Mouse (Mus musculus): ENCODE results near the gene Mavs. TPM values are rescaled to one million over a fixed set of nuclear protein-coding genes. Genes with fewer than 3 reads are reported as not detected.
A peak's percentile ranks its signal among the peaks of the same experiment; 100 is the strongest.
"Not testable (repeated sequence)": the region's sequence is repeated elsewhere in the genome, so short reads cannot be mapped to it uniquely, and the experiment has no call there.

Mavs gene
- polyA plus RNA-seq, 1 experiment from 2014 or later, result 19.1 TPM

DNA sequence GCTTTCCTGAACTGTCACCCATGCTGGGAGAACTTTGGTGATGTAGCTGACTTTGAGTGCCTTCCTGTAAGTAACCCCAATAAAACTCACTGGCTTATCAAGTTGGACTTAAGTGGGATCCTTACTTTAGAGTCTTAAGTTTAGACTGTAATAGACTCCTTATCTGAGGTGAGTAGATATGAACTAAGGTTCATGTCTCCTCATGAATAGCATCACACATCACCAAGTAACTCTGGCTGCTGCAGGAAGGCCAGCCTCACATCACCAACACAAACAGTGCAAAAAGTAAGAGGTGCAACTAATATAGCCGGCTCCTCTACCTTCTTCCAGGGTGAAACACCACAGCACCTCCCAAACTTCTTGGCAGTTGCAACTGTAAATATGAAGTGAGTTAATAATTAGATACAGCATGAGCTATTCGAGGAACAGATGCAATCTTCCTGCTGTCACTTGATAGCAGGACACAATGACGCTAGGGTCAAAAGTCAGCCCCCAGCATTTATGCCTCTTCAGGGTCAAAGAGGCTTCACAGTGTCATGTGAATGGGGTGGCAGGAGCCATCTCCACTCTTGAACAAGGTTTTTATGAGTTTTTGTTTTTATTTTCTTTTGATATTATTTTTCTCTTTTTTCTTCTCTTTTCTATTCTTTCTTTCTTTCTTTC, 11.9 kb upstream of the Mavs start:
- 71% methylated on average over 3 of the region's 3 CpGs for WGBS
- DNase-seq (ENCODE audit: low spot score) (no peak), ATAC-seq (replicated peaks; ENCODE audit: low FRiP score, low TSS enrichment, low read depth) (no peak)
- no peak overlapping the region for H3K27ac ChIP-seq (ENCODE audit: low read depth)
- no peaks in the 10 kb centered on the region for H3K9me3 ChIP-seq (ENCODE audit: control insufficient read depth, low read length)
- H3K4me3 ChIP-seq (ENCODE audit: low read depth, low read length), result no peak overlapping the region
- H3K4me2 ChIP-seq (ENCODE audit: low read length), result no peak overlapping the region
- H3K9ac ChIP-seq (ENCODE audit: low read length), result no peak overlapping the region
- H3K36me3 ChIP-seq (ENCODE audit: control insufficient read depth, insufficient read depth, low read length), result no peaks in the 10 kb centered on the region
- no peaks in the 10 kb centered on the region for H3K4me1 ChIP-seq (replicated peaks; ENCODE audit: control insufficient read depth, insufficient read depth, low read length)
- H3K27me3 ChIP-seq (replicated peaks; ENCODE audit: control insufficient read depth, insufficient read depth, low read length), result no peaks in the 10 kb centered on the region

DNA sequence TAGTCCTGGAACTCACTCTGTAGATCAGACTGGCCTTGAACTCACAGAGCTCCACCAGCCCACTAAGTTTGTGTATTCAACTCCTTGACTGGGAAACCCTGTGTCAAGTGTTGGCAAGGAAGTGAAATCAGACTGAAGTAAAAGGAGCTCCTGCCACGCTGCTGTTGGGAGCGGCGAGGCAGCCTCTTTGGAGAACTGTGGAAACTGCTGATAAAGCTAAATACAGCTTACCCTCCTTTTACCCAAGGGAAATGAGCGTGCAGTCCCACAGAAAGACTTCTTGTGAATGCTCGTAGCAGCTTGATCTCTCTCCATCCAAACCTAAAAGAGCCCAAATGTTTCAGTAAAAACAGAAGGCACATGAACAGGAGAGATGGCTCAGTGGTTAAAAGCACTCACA, 11.3 kb upstream of the Mavs start:
- 60% methylated on average over 5 of the region's 5 CpGs for WGBS
- H3K4me1 ChIP-seq (replicated peaks; ENCODE audit: control insufficient read depth, insufficient read depth, low read length), result no peaks in the 10 kb centered on the region
- ATAC-seq (replicated peaks; ENCODE audit: low FRiP score, low TSS enrichment, low read depth) (no peak), DNase-seq (ENCODE audit: low spot score) (no peak)
- H3K27me3 ChIP-seq (replicated peaks; ENCODE audit: control insufficient read depth, insufficient read depth, low read length), result no peaks in the 10 kb centered on the region
- H3K36me3 ChIP-seq (ENCODE audit: control insufficient read depth, insufficient read depth, low read length), result no peaks in the 10 kb centered on the region
- H3K9ac ChIP-seq (ENCODE audit: low read length), result no peak overlapping the region
- no peaks in the 10 kb centered on the region for H3K9me3 ChIP-seq (ENCODE audit: control insufficient read depth, low read length)
- no peak overlapping the region for H3K4me2 ChIP-seq (ENCODE audit: low read length)
- H3K27ac ChIP-seq (ENCODE audit: low read depth), result no peak overlapping the region
- no peak overlapping the region for H3K4me3 ChIP-seq (ENCODE audit: low read depth, low read length)

DNA sequence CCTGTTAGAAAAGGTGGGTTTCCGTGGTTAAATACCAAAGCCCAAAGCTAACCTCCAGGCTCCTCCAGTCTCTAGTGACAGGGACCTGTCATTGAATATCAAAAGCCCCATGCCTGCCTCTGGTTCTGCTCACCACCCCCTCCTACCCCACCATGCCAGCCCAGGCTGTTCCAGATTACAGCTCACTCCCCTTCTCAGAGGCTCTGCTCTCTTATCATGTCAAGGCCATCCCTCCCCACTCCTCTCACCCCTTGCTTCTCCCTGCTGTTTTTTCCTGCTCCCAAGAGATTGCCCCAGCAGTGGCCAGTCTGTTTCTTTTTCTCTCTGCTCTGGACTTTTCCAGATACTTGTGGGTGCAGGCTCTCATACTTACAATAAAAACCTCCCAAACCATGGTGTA, 10.3 kb upstream of the Mavs start:
- H3K36me3 ChIP-seq (ENCODE audit: control insufficient read depth, insufficient read depth, low read length), result no peaks in the 10 kb centered on the region
- DNase-seq (ENCODE audit: low spot score), result no peak
- WGBS, result 71% methylated on average over 1 of the region's 1 CpGs
- no peak overlapping the region for H3K4me2 ChIP-seq (ENCODE audit: low read length)
- no peak overlapping the region for H3K27ac ChIP-seq (ENCODE audit: low read depth)
- no peaks in the 10 kb centered on the region for H3K27me3 ChIP-seq (replicated peaks; ENCODE audit: control insufficient read depth, insufficient read depth, low read length)
- no peak for ATAC-seq (replicated peaks; ENCODE audit: low FRiP score, low TSS enrichment, low read depth)
- H3K4me3 ChIP-seq (ENCODE audit: low read depth, low read length), result no peak overlapping the region
- H3K9me3 ChIP-seq (ENCODE audit: control insufficient read depth, low read length), result no peaks in the 10 kb centered on the region
- no peak overlapping the region for H3K9ac ChIP-seq (ENCODE audit: low read length)
- H3K4me1 ChIP-seq (replicated peaks; ENCODE audit: control insufficient read depth, insufficient read depth, low read length), result no peaks in the 10 kb centered on the region

DNA sequence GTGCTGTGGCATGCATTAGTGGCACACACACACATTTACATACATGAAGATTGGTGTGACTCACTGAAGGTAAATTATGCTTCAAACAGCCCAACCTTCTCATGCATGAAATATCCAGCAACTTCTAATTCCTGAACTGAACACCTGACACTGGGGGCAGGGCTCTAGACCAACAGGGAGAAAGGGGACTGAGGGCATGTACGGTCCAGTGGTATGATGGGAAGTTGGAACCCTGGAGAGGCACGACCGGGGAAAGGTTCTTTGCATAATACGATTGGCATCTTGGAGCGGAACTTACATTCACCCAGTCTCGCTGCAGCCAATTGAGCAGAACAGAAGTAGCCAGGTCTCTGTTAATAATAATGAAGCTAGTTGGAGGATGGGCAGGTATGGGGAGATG, 8.7 kb upstream of the Mavs start:
- WGBS, result 91% methylated on average over 6 of the region's 6 CpGs
- no peak for ATAC-seq (replicated peaks; ENCODE audit: low FRiP score, low TSS enrichment, low read depth)
- no peaks in the 10 kb centered on the region for H3K27me3 ChIP-seq (replicated peaks; ENCODE audit: control insufficient read depth, insufficient read depth, low read length)
- H3K27ac ChIP-seq (ENCODE audit: low read depth), result no peak overlapping the region
- no peak for DNase-seq (ENCODE audit: low spot score)
- H3K4me3 ChIP-seq (ENCODE audit: low read depth, low read length), result no peak overlapping the region
- H3K36me3 ChIP-seq (ENCODE audit: control insufficient read depth, insufficient read depth, low read length), result no peaks in the 10 kb centered on the region
- no peaks in the 10 kb centered on the region for H3K9me3 ChIP-seq (ENCODE audit: control insufficient read depth, low read length)
- no peaks in the 10 kb centered on the region for H3K4me1 ChIP-seq (replicated peaks; ENCODE audit: control insufficient read depth, insufficient read depth, low read length)
- no peak overlapping the region for H3K9ac ChIP-seq (ENCODE audit: low read length)
- H3K4me2 ChIP-seq (ENCODE audit: low read length), result no peak overlapping the region

DNA sequence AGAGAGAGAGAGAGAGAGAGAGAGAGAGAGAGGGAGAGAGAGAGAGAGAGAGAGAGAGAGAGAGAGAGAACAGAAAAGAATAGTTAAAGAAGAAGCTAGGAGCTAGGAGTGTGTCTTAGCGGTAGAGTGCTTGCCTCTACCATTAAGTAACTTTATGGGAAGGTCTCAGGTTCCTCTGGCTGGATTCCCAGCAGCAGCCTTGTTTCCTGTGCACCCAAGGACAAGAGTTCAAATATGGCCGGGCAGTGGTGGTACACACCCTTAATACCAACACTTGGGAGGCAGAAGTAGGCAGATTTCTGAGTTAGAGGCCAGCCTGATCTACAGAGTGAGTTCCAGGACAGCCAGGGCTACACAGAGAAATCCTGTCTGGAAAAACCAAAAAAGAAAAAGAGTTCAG, 7.2 kb upstream of the Mavs start:
- H3K9ac ChIP-seq (ENCODE audit: low read length); DNase-seq (ENCODE audit: low spot score); H3K4me3 ChIP-seq (ENCODE audit: low read depth, low read length); H3K27me3 ChIP-seq (replicated peaks; ENCODE audit: control insufficient read depth, insufficient read depth, low read length); H3K4me1 ChIP-seq (replicated peaks; ENCODE audit: control insufficient read depth, insufficient read depth, low read length); H3K9me3 ChIP-seq (ENCODE audit: control insufficient read depth, low read length); H3K36me3 ChIP-seq (ENCODE audit: control insufficient read depth, insufficient read depth, low read length); H3K4me2 ChIP-seq (ENCODE audit: low read length); H3K27ac ChIP-seq (ENCODE audit: low read depth); ATAC-seq (replicated peaks; ENCODE audit: low FRiP score, low TSS enrichment, low read depth): not testable (repeated sequence)
- WGBS, result 80% methylated on average over 2 of the region's 2 CpGs

DNA sequence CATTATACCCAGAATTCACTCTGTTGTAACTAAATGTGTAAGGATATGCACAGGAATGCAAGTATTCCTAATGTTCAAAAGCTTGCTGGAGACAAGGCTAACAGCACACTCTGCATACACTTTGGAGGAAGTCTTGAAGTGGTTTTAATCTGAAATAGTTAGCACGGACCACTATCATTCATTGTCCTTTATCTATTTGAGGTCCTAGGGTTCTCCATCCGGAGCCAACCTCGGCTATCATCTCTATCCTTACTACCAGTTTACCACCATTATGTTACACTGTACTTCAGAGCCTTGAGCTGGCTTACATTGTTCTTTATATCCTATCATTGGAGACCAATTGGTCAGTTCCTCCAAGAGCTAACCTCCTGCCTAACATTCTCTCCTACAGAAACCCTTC, 6.6 kb upstream of the Mavs start:
- Histone ChIP-seq H3K4me2 (ENCODE audit: low read length) (no peak overlapping the region), H3K27ac (ENCODE audit: low read depth) (no peak overlapping the region), H3K27me3 (replicated peaks; ENCODE audit: control insufficient read depth, insufficient read depth, low read length) (no peaks in the 10 kb centered on the region), H3K4me1 (replicated peaks; ENCODE audit: control insufficient read depth, insufficient read depth, low read length) (no peaks in the 10 kb centered on the region), H3K4me3 (ENCODE audit: low read depth, low read length) (no peak overlapping the region), H3K9ac (ENCODE audit: low read length) (no peak overlapping the region), H3K9me3 (ENCODE audit: control insufficient read depth, low read length) (no peaks in the 10 kb centered on the region), H3K36me3 (ENCODE audit: control insufficient read depth, insufficient read depth, low read length) (no peaks in the 10 kb centered on the region)
- ATAC-seq (replicated peaks; ENCODE audit: low FRiP score, low TSS enrichment, low read depth) (no peak), DNase-seq (ENCODE audit: low spot score) (no peak)
- 83% methylated on average over 3 of the region's 3 CpGs for WGBS

DNA sequence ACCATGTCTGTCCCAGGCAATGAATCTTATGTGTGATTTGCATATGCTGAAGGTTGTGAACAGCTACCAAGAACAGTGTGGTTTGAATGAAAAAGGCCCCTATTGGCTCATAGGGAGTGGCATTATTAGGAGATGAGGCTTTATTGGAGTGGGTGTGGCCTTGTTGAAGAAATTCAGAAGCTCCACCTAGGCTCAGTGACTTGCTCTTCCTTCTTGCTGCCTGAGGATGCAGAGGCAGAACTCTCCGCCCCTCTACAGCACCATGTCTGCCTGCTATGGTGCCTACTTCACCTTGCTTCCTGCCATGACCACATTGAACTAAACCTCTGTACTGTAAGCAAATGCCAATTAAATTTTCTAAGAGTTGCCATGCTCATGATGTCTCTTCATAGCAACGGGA, 1.3 kb upstream of the Mavs start:
- no peak overlapping the region for H3K4me2 ChIP-seq (ENCODE audit: low read length)
- H3K36me3 ChIP-seq (ENCODE audit: control insufficient read depth, insufficient read depth, low read length), result no peaks in the 10 kb centered on the region
- WGBS, result 68% methylated on average over 2 of the region's 2 CpGs
- no peak overlapping the region for H3K9ac ChIP-seq (ENCODE audit: low read length)
- H3K4me3 ChIP-seq (ENCODE audit: low read depth, low read length), result no peak overlapping the region
- H3K27me3 ChIP-seq (replicated peaks; ENCODE audit: control insufficient read depth, insufficient read depth, low read length), result no peaks in the 10 kb centered on the region
- no peak overlapping the region for H3K27ac ChIP-seq (ENCODE audit: low read depth)
- DNase-seq (ENCODE audit: low spot score) (no peak), ATAC-seq (replicated peaks; ENCODE audit: low FRiP score, low TSS enrichment, low read depth) (no peak)
- H3K4me1 ChIP-seq (replicated peaks; ENCODE audit: control insufficient read depth, insufficient read depth, low read length), result peaks cover 18% of the 10 kb centered on the region
- no peaks in the 10 kb centered on the region for H3K9me3 ChIP-seq (ENCODE audit: control insufficient read depth, low read length)

DNA sequence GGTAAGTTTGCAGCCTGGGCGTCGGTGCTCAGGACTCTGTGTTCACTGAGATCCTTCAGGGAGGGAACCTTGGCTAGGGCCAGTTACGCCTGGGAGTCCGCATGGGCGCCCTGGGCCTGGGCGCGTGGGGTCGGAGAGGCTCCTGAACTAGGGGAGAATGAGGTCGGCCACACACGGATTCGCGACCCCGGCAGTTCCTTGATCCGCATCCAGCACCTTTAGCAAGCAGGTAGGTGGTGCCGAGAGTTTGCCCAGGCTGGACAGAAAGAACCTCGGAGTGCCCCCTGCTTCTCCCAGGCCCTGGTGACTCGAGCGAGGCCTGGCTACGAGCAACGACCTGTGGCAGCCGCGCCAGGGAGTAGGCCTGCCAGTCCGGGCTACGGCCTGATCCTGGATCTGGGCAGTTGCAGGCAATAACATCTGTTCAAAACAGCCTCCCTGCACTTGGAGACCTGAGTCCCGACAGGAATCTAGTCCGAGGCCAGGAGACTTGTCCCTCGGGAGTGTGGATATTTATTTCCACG, 326 bp downstream of the Mavs start:
- Histone ChIP-seq H3K4me2 (ENCODE audit: low read length) (peak overlapping the region; percentile 97), H3K9ac (ENCODE audit: low read length) (peak overlapping the region; percentile 69), H3K36me3 (ENCODE audit: control insufficient read depth, insufficient read depth, low read length) (peaks cover 7% of the 10 kb centered on the region), H3K27ac (ENCODE audit: low read depth) (peak overlapping the region; percentile 16; the same call in 1 of the 2 replicates), H3K27me3 (replicated peaks; ENCODE audit: control insufficient read depth, insufficient read depth, low read length) (no peaks in the 10 kb centered on the region), H3K4me1 (replicated peaks; ENCODE audit: control insufficient read depth, insufficient read depth, low read length) (peaks cover 18% of the 10 kb centered on the region), H3K4me3 (ENCODE audit: low read depth, low read length) (peak overlapping the region; percentile 67), H3K9me3 (ENCODE audit: control insufficient read depth, low read length) (no peaks in the 10 kb centered on the region)
- WGBS, result 13% methylated on average over 28 of the region's 28 CpGs
- ATAC-seq (replicated peaks; ENCODE audit: low FRiP score, low TSS enrichment, low read depth) (peak; percentile 48; the same call in 1 of the 2 replicates), DNase-seq (ENCODE audit: low spot score) (no peak)

DNA sequence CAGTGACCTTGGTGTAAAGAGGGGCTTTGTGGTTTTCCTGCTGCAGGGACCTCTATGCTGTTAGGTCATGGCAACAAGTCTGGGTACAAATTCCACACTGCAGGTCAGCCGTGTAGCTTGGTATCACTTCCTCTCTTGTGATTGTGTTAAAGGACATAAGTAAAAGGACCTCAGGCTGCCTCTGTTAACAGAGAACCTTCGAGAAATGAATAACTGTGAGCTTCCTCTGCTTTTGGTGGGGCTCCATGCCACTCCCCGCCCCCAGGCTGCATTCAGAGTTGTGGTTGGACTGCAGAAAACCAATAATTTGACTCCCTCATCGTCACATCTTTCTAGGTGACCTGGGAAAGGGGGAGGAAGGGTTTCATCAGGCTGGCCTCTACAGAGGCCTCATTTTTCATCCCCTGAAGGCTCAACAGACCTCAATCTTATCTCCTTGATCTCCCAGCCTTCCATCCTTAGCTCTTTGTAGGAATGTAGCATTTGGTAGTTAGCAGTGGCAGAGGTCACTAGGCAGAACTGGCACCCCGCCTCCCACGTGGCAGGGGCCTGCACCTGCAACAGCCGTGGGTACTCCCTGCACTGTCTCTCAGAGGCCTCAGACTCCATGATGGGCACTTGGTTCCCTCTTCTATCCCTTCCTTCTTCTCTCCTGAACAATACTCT, 1.2 kb downstream of the Mavs start:
- no peak for DNase-seq (ENCODE audit: low spot score)
- Histone ChIP-seq H3K9ac (ENCODE audit: low read length) (peak overlapping the region; percentile 69; the same call in 1 of the 2 replicates), H3K4me3 (ENCODE audit: low read depth, low read length) (peak overlapping the region; percentile 67; the same call in 1 of the 2 replicates), H3K27me3 (replicated peaks; ENCODE audit: control insufficient read depth, insufficient read depth, low read length) (no peaks in the 10 kb centered on the region), H3K9me3 (ENCODE audit: control insufficient read depth, low read length) (no peaks in the 10 kb centered on the region), H3K4me1 (replicated peaks; ENCODE audit: control insufficient read depth, insufficient read depth, low read length) (peaks cover 18% of the 10 kb centered on the region), H3K4me2 (ENCODE audit: low read length) (peak overlapping the region; percentile 97), H3K36me3 (ENCODE audit: control insufficient read depth, insufficient read depth, low read length) (peaks cover 16% of the 10 kb centered on the region), H3K27ac (ENCODE audit: low read depth) (no peak overlapping the region)
- 71% methylated on average over 7 of the region's 7 CpGs for WGBS
- no peak for ATAC-seq (replicated peaks; ENCODE audit: low FRiP score, low TSS enrichment, low read depth)

Measured in intestine, embryonic 14.5 days (tissue).